Mouse (Mus musculus): ENCODE data around the gene Nle1. TPM values are rescaled to one million over a fixed set of nuclear protein-coding genes. Genes with fewer than 3 reads are reported as not detected.

Gene Nle1
- polyA plus RNA-seq, 1 experiment from 2014 or later, result 37.4 TPM

DNA sequence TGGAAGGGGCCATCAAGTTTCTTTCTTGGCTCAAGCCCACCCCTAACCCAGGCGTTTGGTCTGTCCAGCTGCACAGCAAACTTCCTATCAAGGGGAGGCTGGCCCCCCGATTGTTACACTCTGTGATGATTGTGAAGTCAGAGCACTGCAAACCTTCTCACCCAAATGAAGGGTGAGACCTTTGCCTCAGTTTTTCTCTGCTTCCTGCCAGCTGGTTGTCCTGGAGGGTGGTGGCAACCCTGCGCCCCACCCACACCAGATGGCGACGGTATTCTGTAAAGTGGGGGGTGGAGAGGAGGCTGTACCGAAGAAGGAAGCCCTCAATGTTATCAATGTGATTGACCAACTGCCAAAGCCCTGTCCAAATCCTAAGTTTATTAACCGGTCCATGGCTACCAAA lies 16.3 kb downstream of the Nle1 start, which contains the start of gene Fndc8:
Gene Fndc8 (plus strand): TSS at position 189 of the 400 bp plus-strand sequence.
- 52% methylated on average over 7 of the region's 7 CpGs for WGBS
- Histone ChIP-seq H3K4me3 (ENCODE audit: low read depth, low read length) (no peak within 1 kb of the TSS), H3K27me3 (ENCODE audit: insufficient read depth, low read length) (no peaks in the 10 kb centered on the region), H3K27ac (ENCODE audit: low read depth) (no peak within 1 kb of the TSS), H3K36me3 (ENCODE audit: insufficient read depth) (no peaks in the 10 kb centered on the region), H3K9me3 (ENCODE audit: low read depth, low read length) (no peaks in the 10 kb centered on the region), H3K9ac (no peak within 1 kb of the TSS), H3K4me2 (no peak within 1 kb of the TSS), H3K4me1 (ENCODE audit: insufficient read depth) (peaks cover 5% of the 10 kb centered on the region)
- no peak for ATAC-seq (ENCODE audit: insufficient read depth)
- no peak for TF ChIP-seq CTCF (IDR thresholded peaks at IDR 0.05; ENCODE audit: low read depth)
- no peak for DNase-seq

DNA sequence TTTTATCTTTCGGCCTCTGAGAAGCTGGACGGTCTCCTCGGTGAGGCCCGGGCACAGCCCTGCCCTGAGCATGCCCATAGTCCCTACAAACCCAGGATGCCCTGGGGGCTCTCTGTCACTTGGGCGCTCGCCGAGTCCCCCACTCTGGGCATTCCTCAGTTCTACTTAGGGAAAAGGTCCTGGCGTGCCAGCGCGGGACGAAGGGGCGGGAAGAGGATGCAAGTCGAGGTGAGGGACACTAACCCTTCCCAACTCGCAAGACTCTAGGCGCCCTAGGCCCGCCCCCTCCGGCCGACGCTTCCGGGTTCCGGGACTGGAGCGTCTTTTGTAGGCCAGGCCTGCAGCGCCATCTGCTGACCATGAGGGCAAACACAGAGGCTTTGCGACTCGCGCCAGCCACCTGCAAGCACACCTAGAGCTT lies 17.9 kb downstream of the Nle1 start, which contains the start of gene Rad51d:
Gene Rad51d (minus strand): TSS at position 273 of the 421 bp plus-strand sequence.
- peaks cover 5% of the 10 kb centered on the region for H3K4me1 ChIP-seq (ENCODE audit: insufficient read depth)
- no peaks in the 10 kb centered on the region for H3K27me3 ChIP-seq (ENCODE audit: insufficient read depth, low read length)
- H3K36me3 ChIP-seq (ENCODE audit: insufficient read depth), result no peaks in the 10 kb centered on the region
- H3K9ac ChIP-seq, result peak within 1 kb of the TSS; percentile 73
- under 1% methylated on average over 26 of the region's 26 CpGs for WGBS
- no peaks in the 10 kb centered on the region for H3K9me3 ChIP-seq (ENCODE audit: low read depth, low read length)
- DNase-seq (peak; percentile 97), ATAC-seq (ENCODE audit: insufficient read depth) (peak; percentile 91)
- peak within 1 kb of the TSS; percentile 70; the same call in 1 of the 2 replicates for H3K27ac ChIP-seq (ENCODE audit: low read depth)
- peak within 1 kb of the TSS; percentile 91 for H3K4me2 ChIP-seq
- TF ChIP-seq CTCF (IDR thresholded peaks at IDR 0.05; ENCODE audit: low read depth), result peak; percentile 92
- peak within 1 kb of the TSS; percentile 67 for H3K4me3 ChIP-seq (ENCODE audit: low read depth, low read length)

DNA sequence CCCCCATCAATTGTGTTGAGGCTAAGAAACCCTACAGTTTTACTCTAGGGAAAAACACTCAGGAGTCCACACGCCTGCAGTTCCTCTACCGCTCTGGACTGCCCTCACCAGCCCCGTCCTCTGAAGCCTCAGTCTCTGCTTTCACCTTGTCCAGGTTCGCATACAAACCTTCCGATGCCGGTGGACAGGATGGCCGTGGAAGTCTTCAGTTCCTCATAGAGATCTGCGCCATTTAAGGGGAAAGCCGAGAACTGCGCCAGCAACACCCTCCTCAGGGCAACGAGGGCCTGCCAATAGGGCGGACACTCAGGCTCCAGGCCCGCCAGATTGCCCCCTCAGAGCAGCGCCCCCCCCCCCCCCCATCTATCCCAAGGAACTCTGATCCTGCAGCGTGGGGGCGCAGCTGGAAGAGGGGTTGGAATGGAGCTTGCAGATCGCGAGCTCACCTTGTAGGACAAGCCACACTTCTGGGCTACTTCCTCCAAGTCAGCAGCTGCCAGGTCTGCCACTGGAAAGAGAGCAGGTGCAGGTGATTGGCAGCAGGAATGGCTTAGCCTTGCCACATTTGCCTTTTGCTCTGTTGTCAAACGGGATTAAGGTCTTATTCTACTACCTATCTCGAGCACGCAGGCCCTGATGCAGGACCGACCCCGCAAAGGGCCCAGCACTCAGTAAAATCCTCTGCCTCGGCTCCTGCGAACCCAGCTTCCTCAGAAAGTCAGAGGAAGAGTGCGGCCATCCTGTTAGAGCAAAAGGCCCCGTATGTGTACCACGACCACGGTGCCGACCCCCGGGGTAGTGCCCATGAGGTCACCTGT lies 18.5 kb downstream of the Nle1 start:
- peaks cover 5% of the 10 kb centered on the region for H3K4me1 ChIP-seq (ENCODE audit: insufficient read depth)
- peak overlapping the region; percentile 91 for H3K4me2 ChIP-seq
- H3K4me3 ChIP-seq (ENCODE audit: low read depth, low read length), result peak overlapping the region; percentile 67
- peak overlapping the region; percentile 73 for H3K9ac ChIP-seq
- no peaks in the 10 kb centered on the region for H3K36me3 ChIP-seq (ENCODE audit: insufficient read depth)
- WGBS, result 4% methylated on average over 30 of the region's 31 CpGs
- H3K27ac ChIP-seq (ENCODE audit: low read depth), result peak overlapping the region; percentile 70; the same call in 1 of the 2 replicates
- no peaks in the 10 kb centered on the region for H3K27me3 ChIP-seq (ENCODE audit: insufficient read depth, low read length)
- ATAC-seq (ENCODE audit: insufficient read depth) (peak; percentile 47), DNase-seq (peak; percentile 30)
- peak; percentile 16; the same call in 1 of the 2 replicates for TF ChIP-seq CTCF (IDR thresholded peaks at IDR 0.05; ENCODE audit: low read depth)
- H3K9me3 ChIP-seq (ENCODE audit: low read depth, low read length), result no peaks in the 10 kb centered on the region

DNA sequence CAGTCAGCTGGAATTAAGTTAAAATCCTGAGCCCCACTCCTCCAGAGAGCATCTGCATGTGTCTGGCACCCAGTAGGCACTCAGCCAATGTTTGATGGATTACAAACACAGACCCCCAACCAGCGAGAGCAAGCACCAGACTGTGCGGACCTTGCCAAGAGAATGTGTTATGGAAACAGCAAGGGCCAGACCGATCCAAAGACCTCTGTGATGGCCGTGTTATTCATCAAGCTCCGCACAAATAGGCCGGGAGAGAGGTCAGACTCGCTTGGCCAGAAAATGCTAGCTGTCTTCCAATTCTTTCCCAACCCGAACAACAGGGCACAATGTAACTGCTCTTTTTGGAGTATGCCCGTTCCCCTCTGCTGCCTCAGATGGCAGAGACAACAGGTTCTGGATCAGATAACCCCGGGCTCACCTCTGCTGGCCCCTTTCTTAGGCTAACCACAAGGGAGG lies 19.7 kb downstream of the Nle1 start:
- Histone ChIP-seq H3K36me3 (ENCODE audit: insufficient read depth) (no peaks in the 10 kb centered on the region), H3K9ac (no peak overlapping the region), H3K4me1 (ENCODE audit: insufficient read depth) (peaks cover 5% of the 10 kb centered on the region), H3K4me3 (ENCODE audit: low read depth, low read length) (no peak overlapping the region), H3K27me3 (ENCODE audit: insufficient read depth, low read length) (no peaks in the 10 kb centered on the region), H3K9me3 (ENCODE audit: low read depth, low read length) (no peaks in the 10 kb centered on the region), H3K27ac (ENCODE audit: low read depth) (no peak overlapping the region), H3K4me2 (peak overlapping the region; percentile 91)
- ATAC-seq (ENCODE audit: insufficient read depth) (peak; percentile 48; the same call in 1 of the 2 replicates), DNase-seq (peak; percentile 73)
- 32% methylated on average over 10 of the region's 10 CpGs for WGBS
- no peak for TF ChIP-seq CTCF (IDR thresholded peaks at IDR 0.05; ENCODE audit: low read depth)

DNA sequence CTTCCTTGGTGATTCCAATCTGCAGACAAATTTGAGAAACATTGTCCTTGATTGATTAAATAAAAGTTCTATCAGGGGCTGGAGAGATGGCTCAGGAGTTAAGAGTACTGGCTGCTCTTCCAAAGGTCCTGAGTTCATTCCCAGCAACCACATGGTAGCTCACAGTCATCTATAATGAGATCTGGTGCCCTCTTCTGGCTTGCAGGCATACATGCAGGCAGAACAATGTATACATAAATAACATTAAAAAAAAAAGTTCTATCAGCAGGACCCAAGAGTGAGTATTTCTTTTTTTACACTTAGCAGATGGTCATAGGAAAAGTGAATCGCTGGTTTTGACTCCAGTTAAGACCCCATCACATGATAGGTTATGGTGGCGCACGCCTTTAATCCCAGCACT lies 21.7 kb downstream of the Nle1 start:
- Histone ChIP-seq H3K9me3 (ENCODE audit: low read depth, low read length) (no peaks in the 10 kb centered on the region), H3K36me3 (ENCODE audit: insufficient read depth) (peaks cover 7% of the 10 kb centered on the region; the same call in 1 of the 2 replicates), H3K4me3 (ENCODE audit: low read depth, low read length) (no peak overlapping the region), H3K27me3 (ENCODE audit: insufficient read depth, low read length) (no peaks in the 10 kb centered on the region), H3K4me2 (no peak overlapping the region), H3K27ac (ENCODE audit: low read depth) (no peak overlapping the region), H3K9ac (no peak overlapping the region), H3K4me1 (ENCODE audit: insufficient read depth) (peaks cover 5% of the 10 kb centered on the region)
- peak; percentile 31 for DNase-seq
- WGBS, result 90% methylated on average over 3 of the region's 3 CpGs
- ATAC-seq (ENCODE audit: insufficient read depth), result no peak
- TF ChIP-seq CTCF (IDR thresholded peaks at IDR 0.05; ENCODE audit: low read depth), result peak; percentile 55

DNA sequence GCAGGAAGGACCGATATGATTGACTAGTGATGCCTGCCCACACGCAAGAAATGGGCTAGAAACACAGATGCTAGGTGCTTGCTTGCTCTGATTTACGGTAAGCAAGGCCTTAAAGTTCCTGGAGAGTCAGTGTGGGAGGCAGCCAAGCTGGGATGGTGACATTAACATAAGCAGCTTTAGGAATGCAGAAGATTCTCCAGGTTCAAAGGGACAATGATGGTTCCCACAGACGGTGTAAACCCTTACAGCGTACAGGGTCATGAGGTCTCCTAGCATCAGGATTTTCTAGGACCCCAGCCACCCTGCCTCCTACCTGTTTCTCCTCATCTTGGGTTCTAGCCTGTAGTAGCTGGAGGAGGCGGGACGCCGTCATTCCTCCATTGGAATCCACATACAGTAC lies 25.0 kb downstream of the Nle1 start:
- H3K4me2 ChIP-seq, result no peak overlapping the region
- 66% methylated on average over 8 of the region's 8 CpGs for WGBS

DNA sequence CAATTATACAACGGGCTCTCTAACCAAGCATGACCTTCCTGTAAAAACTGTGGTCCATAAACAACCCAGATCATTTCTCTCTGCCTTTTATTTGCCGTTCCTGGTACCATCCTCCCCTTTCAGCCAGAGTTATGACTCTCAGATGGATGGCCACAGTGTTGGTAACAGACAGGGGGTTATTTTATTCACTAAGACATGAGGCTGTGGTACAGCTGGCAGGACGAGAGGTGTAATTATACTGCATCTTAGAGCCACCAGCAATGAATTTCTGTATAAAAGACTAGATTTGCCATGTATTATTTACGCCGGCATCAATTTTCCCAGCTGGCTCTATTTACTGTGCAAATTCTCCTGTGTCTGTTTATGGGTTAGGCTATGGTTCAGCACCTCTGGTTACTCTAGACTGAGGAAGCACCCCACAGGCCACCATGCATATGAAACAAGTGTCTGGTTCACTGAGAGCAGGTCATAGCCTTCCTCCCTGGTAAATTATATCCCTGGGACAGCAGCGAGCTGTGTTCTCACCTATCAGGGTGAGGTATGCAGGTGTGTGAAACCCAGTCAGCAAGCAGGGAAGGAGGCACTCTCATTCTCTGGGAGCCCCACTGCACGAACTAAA lies 30.4 kb downstream of the Nle1 start:
- no peak for DNase-seq
- no peak overlapping the region for H3K27ac ChIP-seq (ENCODE audit: low read depth)
- peaks cover 7% of the 10 kb centered on the region; the same call in 1 of the 2 replicates for H3K36me3 ChIP-seq (ENCODE audit: insufficient read depth)
- no peak for ATAC-seq (ENCODE audit: insufficient read depth)
- TF ChIP-seq CTCF (IDR thresholded peaks at IDR 0.05; ENCODE audit: low read depth), result no peak
- 84% methylated on average over 7 of the region's 7 CpGs for WGBS
- no peak overlapping the region for H3K4me2 ChIP-seq
- no peaks in the 10 kb centered on the region for H3K9me3 ChIP-seq (ENCODE audit: low read depth, low read length)
- H3K4me3 ChIP-seq (ENCODE audit: low read depth, low read length), result no peak overlapping the region
- H3K4me1 ChIP-seq (ENCODE audit: insufficient read depth), result no peaks in the 10 kb centered on the region
- H3K27me3 ChIP-seq (ENCODE audit: insufficient read depth, low read length), result no peaks in the 10 kb centered on the region
- H3K9ac ChIP-seq, result no peak overlapping the region

More for the DNA sequence above, 25.0 kb downstream of the Nle1 start:
- Histone ChIP-seq H3K4me1 (ENCODE audit: insufficient read depth) (no peaks in the 10 kb centered on the region), H3K36me3 (ENCODE audit: insufficient read depth) (peaks cover 10% of the 10 kb centered on the region; the same call in 1 of the 2 replicates), H3K27me3 (ENCODE audit: insufficient read depth, low read length) (no peaks in the 10 kb centered on the region), H3K9ac (no peak overlapping the region), H3K4me3 (ENCODE audit: low read depth, low read length) (no peak overlapping the region), H3K27ac (ENCODE audit: low read depth) (no peak overlapping the region), H3K9me3 (ENCODE audit: low read depth, low read length) (no peaks in the 10 kb centered on the region)
- TF ChIP-seq CTCF (IDR thresholded peaks at IDR 0.05; ENCODE audit: low read depth), result no peak
- DNase-seq (no peak), ATAC-seq (ENCODE audit: insufficient read depth) (no peak)

Measured in lung, embryonic 14.5 days (tissue).